ENCODE assay signal across 15 mouse cellular contexts in genomic region chr3:53065267-53066094, GRCm38 (mm10). TPM values are rescaled to one million over a fixed set of nuclear protein-coding genes. Genes with fewer than 3 reads are reported as not detected.
DNase-seq lines count a peak whose midpoint lies in the region; ATAC-seq and TF ChIP-seq lines count a peak whose summit lies in the region.
"Had no signal": no experiment of that assay in that cellular context is flagged by ENCODE, and none has a peak within 500 bp of the region (broad histone marks: within the 10 kb centered on the region; RNA-seq: fewer than 3 reads in every experiment).

No protein-coding gene starts in this region.

- no peak overlapping the region for H3K4me3 ChIP-seq in embryonic facial prominence, embryonic 12.5 days
- H3K4me3 ChIP-seq in embryonic facial prominence, embryonic 10.5 days, result no peak overlapping the region
- no peak overlapping the region for H3K4me3 ChIP-seq in hindbrain, embryonic 16.5 days (ENCODE audit: low read length)
- no peak overlapping the region for H3K4me3 ChIP-seq in hindbrain, postnatal 0 days (ENCODE audit: low read length)
- H3K4me3 ChIP-seq in embryonic facial prominence, embryonic 13.5 days, result no peak overlapping the region
- no peak overlapping the region for H3K4me3 ChIP-seq in myocyte
- no peak overlapping the region for H3K4me3 ChIP-seq in stomach, postnatal 0 days (ENCODE audit: low read depth, low read length)
- H3K4me3 ChIP-seq: hindbrain, embryonic 12.5 days; lung, embryonic 15.5 days had no signal

- no peaks in the 10 kb centered on the region for H3K27me3 ChIP-seq in embryonic facial prominence, embryonic 12.5 days
- H3K27me3 ChIP-seq in embryonic facial prominence, embryonic 10.5 days (replicated peaks; ENCODE audit: low read depth, poor library complexity, severe bottlenecking), result no peaks in the 10 kb centered on the region
- no peaks in the 10 kb centered on the region for H3K27me3 ChIP-seq in hindbrain, embryonic 16.5 days (replicated peaks; ENCODE audit: control insufficient read depth, insufficient read depth, low read length)
- H3K27me3 ChIP-seq in hindbrain, postnatal 0 days (ENCODE audit: insufficient read depth, low read length), result no peaks in the 10 kb centered on the region
- no peaks in the 10 kb centered on the region for H3K27me3 ChIP-seq in embryonic facial prominence, embryonic 13.5 days
- H3K27me3 ChIP-seq in myocyte (ENCODE audit: control insufficient read depth, insufficient read depth, insufficient read length), result no peaks in the 10 kb centered on the region
- no peaks in the 10 kb centered on the region for H3K27me3 ChIP-seq in stomach, postnatal 0 days (ENCODE audit: control insufficient read depth, insufficient read depth, low read length)
- H3K27me3 ChIP-seq: hindbrain, embryonic 12.5 days; lung, embryonic 15.5 days had no signal

- H3ac ChIP-seq in myocyte (ENCODE audit: control insufficient read depth, insufficient read length), result no peak overlapping the region

- 69% methylated on average over 13 of the region's 13 CpGs for WGBS in embryonic facial prominence, embryonic 12.5 days
- 87% methylated on average over 13 of the region's 13 CpGs for WGBS in embryonic facial prominence, embryonic 10.5 days
- WGBS in hindbrain, embryonic 16.5 days, result 72% methylated on average over 13 of the region's 13 CpGs
- 78% methylated on average over 13 of the region's 13 CpGs for WGBS in hindbrain, postnatal 0 days
- WGBS in embryonic facial prominence, embryonic 13.5 days, result 75% methylated on average over 13 of the region's 13 CpGs
- WGBS in stomach, postnatal 0 days, result 65% methylated on average over 13 of the region's 13 CpGs

- H3K36me3 ChIP-seq in embryonic facial prominence, embryonic 12.5 days, result no peaks in the 10 kb centered on the region
- no peaks in the 10 kb centered on the region for H3K36me3 ChIP-seq in embryonic facial prominence, embryonic 10.5 days (replicated peaks)
- no peaks in the 10 kb centered on the region for H3K36me3 ChIP-seq in hindbrain, embryonic 16.5 days (ENCODE audit: control insufficient read depth, insufficient read depth, low read length)
- H3K36me3 ChIP-seq in hindbrain, postnatal 0 days (ENCODE audit: insufficient read depth, low read length), result no peaks in the 10 kb centered on the region
- H3K36me3 ChIP-seq in embryonic facial prominence, embryonic 13.5 days, result no peaks in the 10 kb centered on the region
- H3K36me3 ChIP-seq in myocyte (ENCODE audit: control insufficient read depth, insufficient read depth), result no peaks in the 10 kb centered on the region
- no peaks in the 10 kb centered on the region for H3K36me3 ChIP-seq in stomach, postnatal 0 days (ENCODE audit: control insufficient read depth, insufficient read depth, low read length)
- H3K36me3 ChIP-seq: hindbrain, embryonic 12.5 days; lung, embryonic 15.5 days had no signal

- no peak for TF ChIP-seq EP300 in stomach, postnatal 0 days (optimal IDR thresholded peaks at IDR 0.05)

- no peak overlapping the region for H3K4me2 ChIP-seq in embryonic facial prominence, embryonic 12.5 days (replicated peaks)
- no peak overlapping the region for H3K4me2 ChIP-seq in hindbrain, embryonic 16.5 days (ENCODE audit: low read length)
- H3K4me2 ChIP-seq in hindbrain, postnatal 0 days (ENCODE audit: low read depth, low read length), result no peak overlapping the region
- H3K4me2 ChIP-seq in embryonic facial prominence, embryonic 13.5 days, result 0 out of 2 replicates have a peak overlapping the region, but pooled peaks have one; percentile 3
- peak overlapping the region; percentile 82 for H3K4me2 ChIP-seq in myocyte (ENCODE audit: low read depth)
- H3K4me2 ChIP-seq in stomach, postnatal 0 days (replicated peaks; ENCODE audit: low read depth), result no peak overlapping the region
- H3K4me2 ChIP-seq: hindbrain, embryonic 12.5 days; lung, embryonic 15.5 days had no signal

- peak overlapping the region; percentile 41; the same call in 1 of the 2 replicates for H3K27ac ChIP-seq in embryonic facial prominence, embryonic 12.5 days
- H3K27ac ChIP-seq in embryonic facial prominence, embryonic 10.5 days (replicated peaks), result no peak overlapping the region
- H3K27ac ChIP-seq in hindbrain, embryonic 16.5 days (ENCODE audit: low read depth, low read length), result no peak overlapping the region
- H3K27ac ChIP-seq in hindbrain, postnatal 0 days, result no peak overlapping the region
- peak overlapping the region; percentile 55; the same call in 1 of the 2 replicates for H3K27ac ChIP-seq in embryonic facial prominence, embryonic 13.5 days
- no peak overlapping the region for H3K27ac ChIP-seq in stomach, postnatal 0 days (replicated peaks)
- H3K27ac ChIP-seq: hindbrain, embryonic 12.5 days; lung, embryonic 15.5 days had no signal

- peaks cover 12% of the 10 kb centered on the region for H3K4me1 ChIP-seq in embryonic facial prominence, embryonic 12.5 days
- H3K4me1 ChIP-seq in embryonic facial prominence, embryonic 10.5 days, result peaks cover 13% of the 10 kb centered on the region
- peaks cover 5% of the 10 kb centered on the region; the same call in 1 of the 2 replicates for H3K4me1 ChIP-seq in hindbrain, embryonic 16.5 days (ENCODE audit: control insufficient read depth, insufficient read depth, low read depth, low read length)
- H3K4me1 ChIP-seq in hindbrain, postnatal 0 days (ENCODE audit: insufficient read depth, low read length), result peaks cover 4% of the 10 kb centered on the region; the same call in 1 of the 2 replicates
- peaks cover 24% of the 10 kb centered on the region for H3K4me1 ChIP-seq in embryonic facial prominence, embryonic 13.5 days
- no peaks in the 10 kb centered on the region for H3K4me1 ChIP-seq in stomach, postnatal 0 days (replicated peaks; ENCODE audit: control insufficient read depth, insufficient read depth)

- ATAC-seq in embryonic facial prominence, embryonic 12.5 days (ENCODE audit: insufficient number of reproducible peaks, insufficient read depth, low FRiP score, low TSS enrichment), result no peak
- 0 out of 2 replicates have a peak, but pooled peaks have one; percentile 20 for ATAC-seq in hindbrain, embryonic 16.5 days
- ATAC-seq in hindbrain, postnatal 0 days, result no peak
- no peak for ATAC-seq in embryonic facial prominence, embryonic 13.5 days (ENCODE audit: insufficient number of reproducible peaks, insufficient read depth, low FRiP score, low TSS enrichment, low read depth)
- no peak for ATAC-seq in stomach, postnatal 0 days (ENCODE audit: low FRiP score, low TSS enrichment)
- ATAC-seq: forebrain, embryonic 14.5 days had no signal

- no peak for DNase-seq in embryonic facial prominence, embryonic 10.5 days (ENCODE audit: low spot score)
- DNase-seq in hindbrain, postnatal 0 days (ENCODE audit: low spot score), result no peak
- no peak for DNase-seq in stomach, postnatal 0 days (ENCODE audit: low spot score)
- DNase-seq in natural killer cell, adult 2 months (ENCODE audit: low spot score in 2 of 2), result no peak
- DNase-seq: adrenal gland, postnatal 10 days; cerebellum, postnatal 14 days; kidney, adult 11 months; kidney, postnatal 25 days had no signal

- no peaks in the 10 kb centered on the region for H3K9me3 ChIP-seq in embryonic facial prominence, embryonic 12.5 days
- H3K9me3 ChIP-seq in embryonic facial prominence, embryonic 10.5 days, result no peaks in the 10 kb centered on the region
- no peaks in the 10 kb centered on the region for H3K9me3 ChIP-seq in hindbrain, embryonic 16.5 days (ENCODE audit: control insufficient read depth, low read length)
- no peaks in the 10 kb centered on the region for H3K9me3 ChIP-seq in hindbrain, postnatal 0 days (ENCODE audit: low read length)
- H3K9me3 ChIP-seq in embryonic facial prominence, embryonic 13.5 days, result 0 out of 2 replicates have a peak, but pooled peaks cover 4% of the 10 kb centered on the region
- no peaks in the 10 kb centered on the region for H3K9me3 ChIP-seq in stomach, postnatal 0 days (ENCODE audit: control insufficient read depth, low read length)
- H3K9me3 ChIP-seq: hindbrain, embryonic 12.5 days; lung, embryonic 15.5 days had no signal

- no peak for TF ChIP-seq POLR2A in myocyte (IDR thresholded peaks at IDR 0.05; ENCODE audit: insufficient read length, low read depth)

- peaks cover 48% of the 10 kb centered on the region for H3K79me2 ChIP-seq in myocyte (ENCODE audit: control insufficient read depth, insufficient read depth)

- H3K9ac ChIP-seq in embryonic facial prominence, embryonic 12.5 days, result no peak overlapping the region
- H3K9ac ChIP-seq in hindbrain, embryonic 16.5 days (ENCODE audit: low read depth, low read length), result no peak overlapping the region
- no peak overlapping the region for H3K9ac ChIP-seq in hindbrain, postnatal 0 days (replicated peaks; ENCODE audit: low read length)
- H3K9ac ChIP-seq in embryonic facial prominence, embryonic 13.5 days, result no peak overlapping the region
- no peak overlapping the region for H3K9ac ChIP-seq in stomach, postnatal 0 days (ENCODE audit: low read length)
- H3K9ac ChIP-seq: hindbrain, embryonic 12.5 days; lung, embryonic 15.5 days had no signal

- no peak for TF ChIP-seq CTCF in hindbrain, postnatal 0 days (IDR thresholded peaks at IDR 0.05; ENCODE audit: low read depth)
- TF ChIP-seq CTCF in stomach, postnatal 0 days (IDR thresholded peaks at IDR 0.05; ENCODE audit: low read depth), result no peak

TF ChIP-seq in myocyte, 11 proteins besides CTCF, POLR2A, EP300 and RAD21 (continues in another document):
- no peak for TF ChIP-seq CEBPB (IDR thresholded peaks at IDR 0.05; ENCODE audit: insufficient read depth, poor library complexity, severe bottlenecking)

RNA-seq across cellular contexts. Expression of gene Lhfp, which starts 24.2 kb away (rescaled TPM):
- 50.8 and 52.1 TPM in 2 replicates for polyA plus RNA-seq in embryonic facial prominence, embryonic 12.5 days (2016; fragmentation: Nextera tagmentation; extraction: Ambion mirVana)
- 20.6 and 26.1 TPM in 2 replicates for polyA plus RNA-seq in embryonic facial prominence, embryonic 10.5 days (2016; fragmentation: Nextera tagmentation; extraction: Ambion mirVana)
- polyA plus RNA-seq in hindbrain, embryonic 16.5 days (2015; fragmentation: Nextera tagmentation; extraction: Ambion mirVana), result 64.1 and 70.1 TPM in 2 replicates
- total RNA-seq in hindbrain, postnatal 0 days (2014; rRNA removed), result 57.2 and 60.8 TPM in 2 replicates
- 67.9 and 68.0 TPM in 2 replicates for polyA plus RNA-seq in hindbrain, postnatal 0 days (2015; fragmentation: Nextera tagmentation; extraction: Ambion mirVana)
- polyA plus RNA-seq in embryonic facial prominence, embryonic 13.5 days (2015; fragmentation: Nextera tagmentation; extraction: Ambion mirVana), result 44.7 and 49.9 TPM in 2 replicates
- 17.8 TPM for polyA plus RNA-seq in myocyte (2012; fragmentation: generic; extraction: Trizol)
- 37.4 and 39.3 TPM in 2 replicates for polyA plus RNA-seq in stomach, postnatal 0 days (2015; fragmentation: Nextera tagmentation; extraction: Ambion mirVana)

RNA-seq across cellular contexts. Expression of gene Cog6, which starts 48.4 kb away (rescaled TPM):
- polyA plus RNA-seq in embryonic facial prominence, embryonic 12.5 days (2016; fragmentation: Nextera tagmentation; extraction: Ambion mirVana), result 50.0 and 52.1 TPM in 2 replicates
- 37.1 and 39.7 TPM in 2 replicates for polyA plus RNA-seq in embryonic facial prominence, embryonic 10.5 days (2016; fragmentation: Nextera tagmentation; extraction: Ambion mirVana)
- 45.8 and 50.6 TPM in 2 replicates for polyA plus RNA-seq in hindbrain, embryonic 16.5 days (2015; fragmentation: Nextera tagmentation; extraction: Ambion mirVana)
- 23.6 and 28.0 TPM in 2 replicates for total RNA-seq in hindbrain, postnatal 0 days (2014; rRNA removed)
- polyA plus RNA-seq in hindbrain, postnatal 0 days (2015; fragmentation: Nextera tagmentation; extraction: Ambion mirVana), result 24.8 and 27.6 TPM in 2 replicates
- 49.0 and 49.7 TPM in 2 replicates for polyA plus RNA-seq in embryonic facial prominence, embryonic 13.5 days (2015; fragmentation: Nextera tagmentation; extraction: Ambion mirVana)
- 17.4 TPM for polyA plus RNA-seq in myocyte (2012; fragmentation: generic; extraction: Trizol)
- 25.1 and 25.7 TPM in 2 replicates for polyA plus RNA-seq in stomach, postnatal 0 days (2015; fragmentation: Nextera tagmentation; extraction: Ambion mirVana)

Comparison
In these comparisons a context has a peak if more than half of its experiments do, and no peak if none do; other contexts are left out.
1. H3K27ac ChIP-seq: peak in embryonic facial prominence, embryonic 12.5 days (single experiment) and embryonic facial prominence, embryonic 13.5 days (single experiment); none in embryonic facial prominence, embryonic 10.5 days (single experiment), hindbrain, embryonic 16.5 days (single experiment), hindbrain, postnatal 0 days (single experiment) and stomach, postnatal 0 days (single experiment).
2. H3K4me2 ChIP-seq: peak in embryonic facial prominence, embryonic 13.5 days (single experiment) and myocyte (single experiment); none in embryonic facial prominence, embryonic 12.5 days (single experiment), hindbrain, embryonic 16.5 days (single experiment), hindbrain, postnatal 0 days (single experiment) and stomach, postnatal 0 days (single experiment).